Mouse (Mus musculus) urinary bladder, postnatal 25 days (tissue): ENCODE data around the gene Fbxw27.
"Not testable (repeated sequence)": the region's sequence is repeated elsewhere in the genome, so short reads cannot be mapped to it uniquely, and the experiment has no call there.

Experiments
- DNase-seq: peaks from one replicate; pipeline ENCODE4 v3.0.0; 2022; ENCODE audit warnings: low spot score

Fbxw27 gene

GRCm38 (mm10) chr9:109790570-109790969 lies at the start of gene Fbxw27:
Gene Fbxw27, minus strand, starts transcription at chr9:109790670.
- not testable (repeated sequence) for DNase-seq

GRCm38 (mm10) chr9:109833088-109833412 lies 42.6 kb upstream of the Fbxw27 start:
- DNase-seq: no peak

DNA sequence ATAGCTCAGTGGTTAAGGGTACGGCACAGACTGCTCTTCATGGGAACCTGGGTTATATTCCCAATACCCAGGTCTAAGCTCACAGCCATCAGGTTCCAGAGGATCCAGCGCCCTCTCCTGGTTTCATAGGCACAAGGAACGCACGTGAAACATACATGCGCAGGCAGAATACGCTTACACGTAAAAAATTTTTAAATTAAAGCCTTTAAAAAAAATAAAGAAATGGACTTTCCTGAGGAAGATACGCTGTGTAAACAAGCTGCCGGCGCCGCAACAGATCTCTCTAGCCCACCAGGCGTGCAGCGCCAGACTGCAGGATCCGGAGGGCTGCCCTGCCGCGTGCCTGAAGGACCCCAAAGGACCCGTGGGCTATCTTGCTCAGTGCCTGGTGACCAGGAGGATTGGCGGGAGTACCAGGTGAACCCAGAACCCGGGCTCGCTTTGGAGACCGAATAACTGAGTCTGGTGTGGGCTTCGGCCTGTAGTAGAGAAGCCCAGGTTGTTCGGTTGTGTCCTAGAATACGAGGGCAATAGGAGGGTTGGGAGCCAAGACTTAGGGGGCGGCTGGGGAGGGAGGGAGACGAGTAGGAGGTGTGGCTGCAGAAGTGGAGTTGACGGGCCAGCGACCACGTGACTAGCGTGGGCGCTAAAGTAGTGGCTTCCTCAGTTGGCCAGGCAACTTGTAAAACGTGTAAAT lies 42.1 kb upstream of the Fbxw27 start, which contains the start of gene Nme6:
Gene Nme6 (plus strand): TSS at position 359 of the 697 bp plus-strand sequence.
- DNase-seq: peak; percentile 85

DNA sequence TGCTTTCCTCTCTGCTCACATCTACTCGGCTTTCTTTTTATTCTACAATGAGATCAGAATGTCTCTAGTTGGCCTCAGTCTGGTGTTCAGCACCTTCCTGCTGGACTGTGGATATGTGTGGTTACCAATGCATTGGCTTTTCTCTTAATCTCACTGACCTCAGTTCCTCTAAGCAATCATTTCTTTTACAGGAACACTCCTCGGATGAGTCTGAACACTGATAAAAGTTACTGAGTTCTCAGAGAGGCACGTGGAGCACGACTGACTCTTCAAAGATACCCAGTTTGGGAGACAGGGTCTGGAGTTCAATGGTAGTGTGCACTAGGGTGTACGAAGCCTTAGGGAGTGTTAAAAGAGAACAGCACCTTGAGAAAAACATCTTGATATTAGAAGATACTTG lies 35.7 kb upstream of the Fbxw27 start:
- DNase-seq: no peak

DNA sequence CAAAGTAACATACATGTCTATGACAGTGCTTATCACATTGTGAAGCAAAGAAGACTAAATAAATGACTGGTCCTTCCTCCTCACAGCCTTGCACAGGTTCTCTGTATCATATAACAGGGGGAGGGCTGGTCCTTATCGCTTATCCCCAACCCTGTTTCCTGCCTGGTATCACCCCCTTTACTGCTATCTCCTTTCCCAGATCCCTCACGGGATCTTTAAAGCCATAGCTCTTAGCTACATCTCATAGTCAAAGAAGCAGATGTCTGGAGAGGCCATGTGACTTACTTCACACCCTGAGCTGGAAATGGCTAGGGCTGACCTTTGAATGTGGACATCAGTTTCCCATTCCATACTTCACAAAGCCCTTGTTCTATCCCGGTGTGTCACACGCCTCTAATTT lies 35.3 kb upstream of the Fbxw27 start:
- DNase-seq: no peak

DNA sequence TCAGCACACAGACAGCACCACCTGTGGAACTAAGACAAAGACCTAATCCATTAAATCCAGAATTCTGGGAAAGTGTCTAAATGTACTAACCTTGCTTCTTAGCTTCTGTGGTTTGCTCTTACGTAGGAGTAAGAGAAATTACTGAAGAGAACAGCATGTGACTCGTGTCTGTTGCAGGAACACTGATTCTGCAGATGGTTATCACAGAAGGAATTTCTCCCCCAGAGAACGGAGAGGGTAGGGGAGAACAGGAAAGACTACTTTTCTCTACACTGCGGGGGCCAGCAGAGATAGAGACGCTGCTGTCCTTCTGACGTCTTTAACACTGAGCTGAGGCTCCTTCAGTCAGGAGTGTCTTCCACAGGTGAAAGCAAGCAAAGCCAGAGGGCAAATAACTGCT lies 25.9 kb upstream of the Fbxw27 start:
- no peak for DNase-seq

DNA sequence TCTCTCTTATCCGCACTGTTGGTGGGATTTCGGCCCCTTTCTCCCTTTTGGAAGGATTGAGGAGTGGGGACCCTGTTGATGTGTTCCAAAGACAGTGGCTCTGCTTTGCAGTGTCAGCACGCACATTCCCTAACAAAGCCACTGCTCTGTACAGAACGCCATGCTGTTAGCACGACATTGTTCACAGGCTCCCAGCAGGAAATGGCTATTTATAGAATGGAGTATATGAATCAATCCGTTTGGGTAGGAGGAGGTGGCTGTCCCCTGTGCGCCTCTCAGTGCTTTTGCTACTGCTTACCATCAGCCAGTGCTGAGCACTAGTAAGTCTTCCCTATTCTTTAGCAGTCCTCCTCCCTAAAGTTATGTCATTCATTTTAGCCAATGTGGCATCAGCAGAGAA lies 23.0 kb upstream of the Fbxw27 start:
- no peak for DNase-seq

DNA sequence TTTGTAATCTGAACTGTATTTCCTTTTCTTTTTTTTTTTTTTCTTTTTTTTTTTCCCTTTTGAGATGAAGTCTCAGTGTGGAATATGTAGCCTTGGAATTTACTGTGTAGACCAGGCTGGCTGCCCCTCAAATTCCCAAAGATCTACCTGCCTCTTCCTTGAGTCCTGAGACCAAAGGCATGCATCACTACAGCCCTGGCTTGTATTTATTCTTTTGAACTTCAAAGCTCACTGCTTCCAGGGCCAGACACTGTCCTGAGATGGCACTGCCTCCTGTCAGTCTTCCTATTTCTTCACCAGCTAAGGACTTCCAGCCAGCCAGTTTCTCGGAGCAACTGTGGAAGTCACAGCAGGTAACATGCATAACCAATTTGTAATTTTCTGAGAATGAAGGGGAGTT lies 21.5 kb upstream of the Fbxw27 start, which contains the start of gene Spink8:
Gene Spink8 (plus strand): TSS at position 301 of the 400 bp plus-strand sequence.
- DNase-seq: no peak

DNA sequence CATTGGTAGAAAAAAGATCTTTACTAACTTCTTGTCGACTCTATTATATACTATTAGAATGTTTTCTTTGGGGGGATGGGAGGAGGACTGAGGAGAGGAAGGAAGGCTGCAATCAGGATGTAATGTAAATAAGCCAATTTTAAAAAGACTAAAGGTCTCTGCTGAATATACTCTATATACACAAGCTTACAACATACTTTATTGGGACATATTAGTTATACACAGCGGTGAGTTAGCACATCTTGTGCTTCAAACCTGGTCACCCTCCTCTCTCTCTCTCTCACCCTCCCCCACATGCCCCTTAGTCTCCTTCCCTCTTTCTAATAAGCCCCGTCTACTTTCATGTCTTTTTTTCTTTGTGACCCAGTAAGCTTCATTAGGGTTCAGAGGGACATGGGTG lies 17.4 kb upstream of the Fbxw27 start:
- DNase-seq: no peak

- no peak for DNase-seq
Measured at GRCm38 (mm10) chr9:109806695-109807293, 16.3 kb upstream of the Fbxw27 start.

GRCm38 (mm10) chr9:109806260-109806659 lies 15.8 kb upstream of the Fbxw27 start:
- DNase-seq: no peak

- not testable (repeated sequence) for DNase-seq
Measured at GRCm38 (mm10) chr9:109805596-109805995, 15.1 kb upstream of the Fbxw27 start.

DNA sequence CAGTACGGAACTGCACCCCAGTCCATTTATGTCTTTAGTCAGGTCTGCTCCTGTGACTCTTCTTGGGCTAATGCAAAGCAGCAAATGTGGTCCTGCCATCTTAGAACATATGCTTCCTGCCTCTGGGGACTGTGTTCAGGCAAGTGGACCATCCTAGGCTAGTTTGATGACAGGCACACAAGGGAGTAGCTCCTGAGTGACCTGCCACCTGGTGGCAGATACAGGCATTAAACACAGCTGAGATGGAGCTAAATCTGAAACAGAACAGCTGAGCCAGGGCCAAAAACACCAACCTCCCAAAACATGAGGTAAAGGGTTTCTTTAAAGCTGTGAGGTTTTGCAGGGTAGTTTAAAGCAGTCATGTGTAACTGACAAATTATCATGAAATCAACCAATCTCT lies 7.6 kb upstream of the Fbxw27 start:
- peak; percentile 11 for DNase-seq

- no peak for DNase-seq
Measured at GRCm38 (mm10) chr9:109795811-109796210, 5.3 kb upstream of the Fbxw27 start.

GRCm38 (mm10) chr9:109795221-109795620 lies 4.8 kb upstream of the Fbxw27 start:
- DNase-seq: no peak

- DNase-seq: not testable (repeated sequence)
Measured at GRCm38 (mm10) chr9:109766841-109767240, 23.6 kb downstream of the Fbxw27 start.

- not testable (repeated sequence) for DNase-seq
Measured at GRCm38 (mm10) chr9:109745989-109746388, 44.5 kb downstream of the Fbxw27 start, which contains the start of gene Fbxw26. Gene Fbxw26, minus strand, starts transcription at chr9:109746089.
